Mouse (Mus musculus) CH12.LX (cell line): ENCODE data around the gene Tacc2.
"Not testable (repeated sequence)": the region's sequence is repeated elsewhere in the genome, so short reads cannot be mapped to it uniquely, and the experiment has no call there.

Experiments used
- CTCF ChIP-seq, 2 experiments: IDR thresholded peaks in 1 of 2; conservative IDR thresholded peaks in 1 of 2; 2 replicates each; pipeline ENCODE4 v1.5.1; 2011 to 2012; ENCODE audit warnings: low read depth in 2 of 2, low read length in 2 of 2, improper control_type of control experiment in 1 of 2, inconsistent platforms in 1 of 2, mild to moderate bottlenecking in 1 of 2, moderate library complexity in 1 of 2
- GABPA ChIP-seq: IDR thresholded peaks from 2 replicates; pipeline ENCODE4 v1.6.1; 2012; ENCODE audit warnings: low read depth, low read length, improper control_type of control experiment, inconsistent platforms; ENCODE audit not compliant: insufficient replicate concordance
- POLR2A ChIP-seq: IDR thresholded peaks from 2 replicates; pipeline ENCODE4 v1.6.1; 2011; ENCODE audit warnings: low read depth, mild to moderate bottlenecking, improper control_type of control experiment, low read length
- RAD21 ChIP-seq: IDR thresholded peaks from 2 replicates; pipeline ENCODE4 v1.6.1; 2011; ENCODE audit warnings: low read depth, mild to moderate bottlenecking, low read length, improper control_type of control experiment, moderate library complexity
- TBP ChIP-seq: conservative IDR thresholded peaks from 2 replicates; pipeline ENCODE4 v1.6.1; 2011; ENCODE audit warnings: low read depth, low read length, improper control_type of control experiment

- TF ChIP-seq CTCF (conservative IDR thresholded peaks at IDR 0.05 in 1 of 2, IDR thresholded peaks at IDR 0.05 in 1 of 2; ENCODE audit: low read depth in 2 of 2, low read length in 2 of 2); POLR2A; RAD21; TBP; GABPA: not testable (repeated sequence)
These were observed 46.1 kb upstream of the Tacc2 start for GRCm38 (mm10) chr7:130531138-130531537.
